Mouse (Mus musculus) neutrophil, adult 5-6 weeks (primary cell): ENCODE measurements around the gene 1110065P20Rik. TPM values are rescaled to one million over a fixed set of nuclear protein-coding genes. Genes with fewer than 3 reads are reported as not detected.

ENCODE experiments used
- ATAC-seq: fragments of 151-379, 151-347 bp; 2 replicates; pipeline ENCODE4 v1.8.0; 2017; ENCODE audit warnings: mild to moderate bottlenecking, moderate TSS enrichment; ENCODE audit not compliant: insufficient number of reproducible peaks, poor library complexity, low FRiP score, severe bottlenecking; ENCODE audit errors: extremely low read depth
- total RNA-seq: library from RNA; stranded (forward); fragments of 200-1000 nt; gene quantifications from 2 replicates; pipeline ENCODE4 v1.2.3, GENCODE M21; 2017

Gene 1110065P20Rik
- 4.7 and 7.2 TPM in 2 replicates for total RNA-seq

- ATAC-seq: peak; percentile 14; the same call in 1 of the 2 replicates
Observed at GRCm38 (mm10) chr4:124850933-124851658, at the start of gene 1110065P20Rik. Gene 1110065P20Rik, minus strand, starts transcription at chr4:124851196.

GRCm38 (mm10) chr4:124899906-124900305, 48.9 kb upstream of the 1110065P20Rik start:
- no peak for ATAC-seq

DNA sequence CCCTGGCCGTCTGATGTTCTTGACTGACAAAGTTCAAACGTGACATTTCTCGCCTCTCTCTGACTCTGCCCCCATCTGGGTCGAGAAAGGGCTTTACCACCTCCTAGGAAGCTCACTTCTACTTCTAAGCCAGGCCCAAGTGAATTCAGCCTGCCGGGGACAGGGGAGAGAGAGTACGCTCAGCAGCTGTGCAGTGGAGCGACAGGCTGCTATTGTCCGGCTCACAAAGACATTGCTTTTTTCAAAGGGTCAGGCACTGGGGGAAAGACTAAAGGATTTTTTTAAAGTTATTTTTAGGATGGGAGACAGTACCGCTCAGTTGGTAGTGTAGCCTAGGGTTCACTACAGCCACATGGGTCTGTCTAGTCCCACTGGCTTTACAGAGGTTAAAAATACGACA, 47.4 kb upstream of the 1110065P20Rik start:
- no peak for ATAC-seq

- no peak for ATAC-seq
Observed at GRCm38 (mm10) chr4:124894508-124895428, 43.8 kb upstream of the 1110065P20Rik start.

DNA sequence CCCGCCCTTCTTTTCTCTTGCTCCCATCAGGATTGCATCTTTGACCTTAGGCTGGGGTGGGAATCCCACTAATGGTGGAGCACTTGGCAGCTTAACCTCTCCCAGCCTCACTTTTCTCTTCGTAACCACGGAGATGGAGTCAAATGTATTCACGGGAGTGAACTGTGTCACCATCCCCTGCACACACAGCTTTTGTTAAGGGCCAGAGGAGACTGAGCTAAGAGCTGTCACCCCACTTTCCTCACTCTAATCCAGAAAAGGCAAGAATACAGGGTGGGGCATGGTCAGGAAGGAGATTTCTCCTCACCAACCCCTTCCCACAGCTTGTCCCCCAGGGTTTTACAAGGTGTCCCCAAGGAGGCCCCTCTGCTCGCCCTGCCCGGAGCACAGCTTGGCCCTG, 42.8 kb upstream of the 1110065P20Rik start:
- ATAC-seq: no peak

GRCm38 (mm10) chr4:124890831-124891230, 39.8 kb upstream of the 1110065P20Rik start:
- ATAC-seq: no peak

DNA sequence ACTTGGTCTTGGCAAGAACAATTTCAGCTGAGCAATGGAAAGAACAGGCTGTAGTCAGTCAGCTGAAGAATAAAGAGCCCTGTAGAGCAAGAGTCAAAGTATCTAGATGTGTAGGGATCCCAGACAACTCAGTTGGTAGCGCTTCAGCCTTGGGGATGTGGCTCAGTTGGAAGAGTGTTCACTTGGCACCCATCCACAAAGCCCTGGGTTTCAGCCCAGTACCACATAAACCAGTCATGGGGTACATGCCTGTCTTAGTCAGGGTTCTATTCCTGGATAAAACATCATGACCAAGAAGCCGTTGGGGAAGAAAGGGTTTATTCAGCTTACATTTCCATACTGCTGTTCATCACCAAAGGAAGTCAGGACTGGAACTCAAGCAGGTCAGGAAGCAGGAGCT, 38.9 kb upstream of the 1110065P20Rik start:
- no peak for ATAC-seq

DNA sequence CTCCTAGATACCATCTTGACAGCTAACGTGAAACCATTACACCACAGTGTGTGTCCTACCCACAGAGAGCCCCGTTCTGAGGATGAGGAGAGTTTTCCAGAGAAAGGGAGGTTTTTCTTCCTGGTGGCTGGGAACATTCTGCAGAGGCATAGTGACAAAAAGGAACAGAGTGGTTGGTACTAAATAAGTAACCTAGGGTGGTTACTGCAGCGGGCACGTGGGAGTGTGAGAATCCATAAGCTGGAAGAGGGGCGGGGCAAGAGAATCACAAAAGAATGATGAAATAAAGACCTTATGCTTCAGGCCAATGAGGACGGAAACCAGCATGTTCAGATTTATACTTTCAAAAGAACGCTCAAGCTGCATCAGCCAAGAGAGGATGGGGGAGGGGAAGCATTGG, 37.7 kb upstream of the 1110065P20Rik start:
- ATAC-seq: no peak

GRCm38 (mm10) chr4:124882151-124882729, 31.2 kb upstream of the 1110065P20Rik start:
- ATAC-seq: no peak

DNA sequence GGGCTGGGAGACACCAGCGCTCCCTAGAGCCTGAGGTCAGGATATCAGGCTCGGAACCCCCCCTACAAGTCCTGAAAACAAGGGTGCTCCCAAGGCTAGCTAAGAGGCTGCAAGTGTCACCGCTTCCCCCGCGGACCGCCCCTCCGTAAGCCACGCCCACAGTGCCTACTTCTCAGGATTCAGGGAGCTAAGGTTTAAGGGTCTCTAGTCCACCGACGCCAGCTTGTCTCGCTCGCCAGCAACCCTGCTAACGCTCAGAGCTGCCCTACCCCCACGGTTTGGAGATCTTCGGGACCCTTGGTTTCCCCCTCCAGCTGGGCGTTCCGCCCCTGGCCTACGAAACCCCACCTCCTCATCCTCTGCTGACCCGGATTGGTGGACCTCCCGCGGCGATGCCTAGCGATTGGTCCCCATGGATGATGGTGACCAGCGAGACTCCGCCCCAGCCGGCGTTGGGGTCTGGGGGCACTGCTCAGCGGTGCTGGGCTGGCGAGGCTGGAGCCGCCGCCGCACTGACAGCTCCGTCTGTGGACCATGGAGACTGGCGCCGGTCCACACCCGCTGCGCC, 30.4 kb upstream of the 1110065P20Rik start:
- ATAC-seq: no peak

- no peak for ATAC-seq
Observed at GRCm38 (mm10) chr4:124880599-124880998, 29.6 kb upstream of the 1110065P20Rik start, which contains the start of gene Epha10. Gene Epha10, plus strand, starts transcription at chr4:124880899.

GRCm38 (mm10) chr4:124872719-124873118, 21.7 kb upstream of the 1110065P20Rik start:
- ATAC-seq: no peak

DNA sequence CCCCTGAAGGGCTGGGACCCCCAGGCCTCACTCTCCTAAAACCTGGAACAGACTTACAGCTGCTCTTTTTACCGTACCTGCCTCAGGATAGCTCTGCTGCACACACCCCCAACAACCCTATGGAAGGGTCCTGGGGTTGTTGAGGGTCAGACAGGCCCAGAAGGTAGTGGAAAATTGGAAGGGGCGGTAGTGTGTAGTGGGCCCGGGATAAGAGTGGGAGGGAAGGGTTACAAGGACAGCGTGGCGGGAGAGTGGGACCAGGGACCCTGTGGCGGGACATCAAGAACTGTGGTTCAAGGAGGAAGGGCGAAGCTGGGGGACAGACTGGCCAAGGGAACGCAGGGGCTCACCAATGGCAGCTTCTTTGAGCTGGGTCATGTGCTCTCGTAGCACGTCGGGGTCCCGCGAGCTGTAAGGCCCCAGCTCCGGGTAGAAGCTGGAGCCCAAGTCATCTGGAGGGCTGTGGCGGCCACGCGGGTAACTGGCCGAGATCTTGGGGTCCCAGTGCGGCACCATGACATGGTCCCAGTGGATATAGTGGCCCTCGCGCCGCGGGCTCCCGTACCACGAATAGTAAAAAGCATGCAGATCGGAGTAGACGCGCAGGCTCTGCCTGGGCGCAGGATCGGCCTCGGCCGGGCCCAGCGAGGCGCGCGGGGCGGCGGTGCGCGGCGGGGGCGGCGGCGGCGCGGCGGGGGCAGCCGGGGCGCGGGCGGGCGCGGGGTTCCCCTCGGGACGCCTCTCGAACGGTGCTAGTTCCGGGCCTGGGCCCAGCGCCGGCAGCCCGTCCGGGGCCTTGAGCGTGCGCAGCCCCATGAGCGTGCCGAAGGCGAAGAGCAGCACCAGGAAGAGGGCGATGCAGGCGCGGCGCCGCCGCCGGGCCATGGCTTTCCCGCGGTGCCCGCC, 10.5 kb upstream of the 1110065P20Rik start, which contains the start of gene Maneal:
Gene Maneal, minus strand, starts transcription at position 889 of the 906 bp plus-strand sequence.
- ATAC-seq: no peak

- no peak for ATAC-seq
Observed at GRCm38 (mm10) chr4:124860446-124860845, 9.4 kb upstream of the 1110065P20Rik start.

- ATAC-seq: no peak
Observed at GRCm38 (mm10) chr4:124858370-124858769, 7.4 kb upstream of the 1110065P20Rik start.

- ATAC-seq: no peak
Observed at GRCm38 (mm10) chr4:124856294-124856693, 5.3 kb upstream of the 1110065P20Rik start.

DNA sequence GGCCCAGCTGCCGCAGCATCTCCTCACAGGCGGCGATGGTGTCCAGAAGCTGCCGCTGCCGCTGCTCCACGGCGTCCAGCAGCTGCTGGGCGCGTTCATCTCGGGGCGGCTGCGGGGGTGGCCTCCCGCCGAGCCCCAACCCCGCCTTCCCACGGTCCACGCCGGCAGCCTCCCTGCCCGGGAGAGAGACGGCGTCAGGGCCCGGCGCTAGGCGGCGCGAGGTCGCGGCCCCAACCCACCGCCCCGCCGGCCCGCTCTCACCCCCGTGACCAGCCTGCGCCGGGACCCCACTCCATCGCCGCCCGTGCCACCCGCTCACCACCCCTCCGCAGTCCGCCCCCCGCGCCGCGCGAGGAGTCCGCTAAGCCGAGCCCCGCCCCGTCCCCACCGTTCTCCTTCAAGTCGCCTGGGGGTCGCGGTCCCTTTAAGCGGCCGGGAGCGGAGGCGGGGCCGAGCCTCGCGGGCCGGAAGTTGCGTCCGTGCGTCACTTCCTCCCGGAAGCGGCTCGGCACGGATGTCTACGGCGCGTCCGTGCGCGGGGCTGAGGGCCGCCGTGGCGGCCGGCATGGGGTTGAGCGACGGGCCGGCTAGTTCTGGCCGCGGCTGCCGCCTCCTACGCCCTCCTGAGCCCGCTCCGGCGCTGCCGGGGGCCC, 609 bp downstream of the 1110065P20Rik start, which contains the start of gene Yrdc:
Gene Yrdc, plus strand, starts transcription at position 419 of the 653 bp plus-strand sequence.
- ATAC-seq: peak; percentile 79
